Mouse (Mus musculus) limb, embryonic 13.5 days (tissue): ENCODE data around the gene Celsr1. TPM values are rescaled to one million over a fixed set of nuclear protein-coding genes. Genes with fewer than 3 reads are reported as not detected.
A peak's percentile ranks its signal among the peaks of the same experiment; 100 is the strongest.
"Not testable (repeated sequence)": the region's sequence is repeated elsewhere in the genome, so short reads cannot be mapped to it uniquely, and the experiment has no call there.

Source experiments
- ATAC-seq: fragments of 200-750 bp; cut with Nextera tagmentation; 2 replicates; pipeline ENCODE4 v1.8.0; 2017; ENCODE audit warnings: low read depth, moderate number of reproducible peaks, moderate TSS enrichment; ENCODE audit not compliant: low FRiP score
- H3K27ac ChIP-seq: fragments of 300-500 bp; sonication (generic); 2 replicates; pipeline ENCODE4 v1.5.1; 2015; ENCODE audit warnings: inconsistent platforms, mild to moderate bottlenecking, moderate library complexity
- H3K27me3 ChIP-seq: fragments of 300-500 bp; sonication (generic); 2 replicates; pipeline ENCODE4 v1.6.1; 2015; ENCODE audit warnings: mild to moderate bottlenecking, inconsistent platforms
- H3K36me3 ChIP-seq: fragments of 300-500 bp; sonication (generic); 2 replicates; pipeline ENCODE4 v1.6.1; 2015; ENCODE audit warnings: inconsistent platforms, mild to moderate bottlenecking, moderate library complexity
- H3K4me1 ChIP-seq: fragments of 300-500 bp; sonication (generic); 2 replicates; pipeline ENCODE4 v1.6.1; 2015; ENCODE audit warnings: inconsistent platforms
- H3K4me2 ChIP-seq: fragments of 300-500 bp; sonication (generic); replicated peaks from 2 replicates; pipeline ENCODE4 v1.6.1; 2015; ENCODE audit warnings: inconsistent platforms, mild to moderate bottlenecking, moderate library complexity
- H3K4me3 ChIP-seq: fragments of 300-500 bp; sonication (generic); 2 replicates; pipeline ENCODE4 v1.5.1; 2015; ENCODE audit warnings: moderate library complexity, mild to moderate bottlenecking, inconsistent platforms
- H3K9ac ChIP-seq: fragments of 300-500 bp; sonication (generic); 2 replicates; pipeline ENCODE4 v1.6.1; 2015; ENCODE audit warnings: mild to moderate bottlenecking, inconsistent platforms
- H3K9me3 ChIP-seq: fragments of 300-500 bp; sonication (generic); 2 replicates; pipeline ENCODE4 v1.6.1; 2016; ENCODE audit warnings: inconsistent platforms
- WGBS: fragments of 180-500 bp; shearing (Covaris S2); methylation state at CpG from one replicate; pipeline ENCODE4 v1.1.7; 2015; 5-methylcytosine and 5-hydroxymethylcytosine counted together
- polyA plus RNA-seq: library from polyadenylated mRNA; unstranded; fragments of >200 nt; fragmentation: Nextera tagmentation; extraction: Ambion mirVana; gene quantifications from 2 replicates; pipeline ENCODE4 v1.2.1, GENCODE M21; 2015

The Celsr1 gene
- polyA plus RNA-seq, 1 experiment from 2014 or later = 2.0 TPM

- Histone ChIP-seq H3K4me3 (no peak overlapping the region), H3K9me3 (no peaks in the 10 kb centered on the region), H3K27ac (no peak overlapping the region), H3K4me1 (no peaks in the 10 kb centered on the region), H3K36me3 (peaks cover 99% of the 10 kb centered on the region), H3K27me3 (no peaks in the 10 kb centered on the region), H3K9ac (no peak overlapping the region), H3K4me2 (no peak overlapping the region)
- ATAC-seq = no peak
- 16% methylated on average over 8 of the region's 8 CpGs for WGBS
Observed at GRCm38 (mm10) chr15:85896284-85896683, 137.3 kb downstream of the Celsr1 start.

DNA sequence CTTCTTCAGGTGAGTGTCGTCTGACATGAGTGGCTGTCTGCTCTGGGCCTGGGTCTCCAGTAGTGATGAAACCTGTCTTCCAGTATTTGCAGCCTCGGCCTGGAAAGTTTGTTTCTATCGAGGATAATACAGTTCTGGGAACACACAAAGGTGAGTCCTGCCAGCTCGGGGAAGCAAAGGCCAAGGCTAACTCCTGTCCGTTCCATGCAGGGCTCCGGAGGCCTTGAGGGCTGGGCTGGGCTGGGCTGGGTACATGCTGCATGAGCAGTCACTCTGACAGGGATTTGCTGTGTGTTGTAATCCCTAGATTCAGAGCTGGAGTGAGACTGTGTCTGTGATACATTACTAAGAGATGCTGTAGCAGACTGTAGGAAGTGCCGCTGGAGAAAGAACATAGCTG lies 139.7 kb downstream of the Celsr1 start:
- Histone ChIP-seq H3K36me3 (peaks cover 96% of the 10 kb centered on the region), H3K4me1 (no peaks in the 10 kb centered on the region), H3K4me2 (no peak overlapping the region), H3K27me3 (no peaks in the 10 kb centered on the region), H3K9me3 (no peaks in the 10 kb centered on the region), H3K4me3 (no peak overlapping the region), H3K9ac (no peak overlapping the region), H3K27ac (no peak overlapping the region)
- WGBS = 87% methylated on average over 7 of the region's 7 CpGs
- ATAC-seq = no peak

DNA sequence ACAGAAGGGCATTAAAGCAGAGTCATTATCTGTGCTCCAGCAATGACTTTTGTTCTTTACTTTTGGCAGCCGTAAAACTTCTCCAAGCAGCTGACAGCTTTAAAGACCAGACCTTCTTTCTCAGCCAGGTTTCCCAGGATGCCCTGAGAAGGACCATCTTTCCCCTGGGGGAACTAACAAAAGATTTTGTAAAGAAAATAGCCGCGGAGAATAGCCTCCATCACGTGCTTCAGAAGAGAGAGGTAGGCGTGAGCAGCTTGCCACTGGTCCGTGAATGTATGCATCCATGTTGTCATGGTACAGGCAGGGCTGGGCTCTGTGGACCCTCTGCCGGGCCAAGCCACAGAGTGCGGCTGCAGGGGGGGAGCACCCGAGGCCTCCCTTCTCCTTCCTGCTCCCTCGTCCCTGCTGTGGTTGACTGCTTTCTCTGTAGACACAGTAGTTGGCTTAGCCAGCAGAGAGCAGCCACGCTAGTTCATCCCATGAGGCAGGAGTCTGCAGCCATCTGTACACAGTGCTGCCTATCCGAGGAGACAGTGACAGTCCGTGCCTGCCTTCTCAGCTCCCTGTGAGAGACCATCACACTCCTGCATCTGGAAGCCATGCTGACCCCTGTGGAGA lies 141.0 kb downstream of the Celsr1 start:
- Histone ChIP-seq H3K9ac (no peak overlapping the region), H3K9me3 (no peaks in the 10 kb centered on the region), H3K27me3 (no peaks in the 10 kb centered on the region), H3K4me2 (no peak overlapping the region), H3K27ac (no peak overlapping the region), H3K4me1 (no peaks in the 10 kb centered on the region), H3K4me3 (no peak overlapping the region), H3K36me3 (peaks cover 96% of the 10 kb centered on the region)
- 82% methylated on average over 13 of the region's 13 CpGs for WGBS
- no peak for ATAC-seq

DNA sequence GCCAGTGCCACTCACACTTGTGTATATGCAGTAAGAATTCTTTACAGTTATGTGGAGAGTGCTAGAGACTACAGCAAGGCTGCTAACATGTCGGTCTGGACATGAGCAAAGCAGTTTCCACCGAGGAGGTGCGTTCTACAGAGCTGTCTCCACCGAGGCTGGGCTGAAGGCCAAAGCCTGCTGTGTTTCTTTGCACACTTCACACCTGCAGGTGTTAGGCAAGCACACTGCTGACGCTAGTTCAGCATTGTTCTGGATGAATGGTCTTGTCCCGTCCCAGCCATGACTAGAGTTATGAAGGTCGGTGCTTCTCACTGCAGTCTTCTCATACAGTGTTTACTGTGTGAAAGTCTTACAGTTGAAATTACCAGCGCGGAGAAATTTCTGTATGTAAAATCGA lies 141.6 kb downstream of the Celsr1 start:
- no peak for ATAC-seq
- H3K27me3 ChIP-seq = no peaks in the 10 kb centered on the region
- 86% methylated on average over 10 of the region's 10 CpGs for WGBS

DNA sequence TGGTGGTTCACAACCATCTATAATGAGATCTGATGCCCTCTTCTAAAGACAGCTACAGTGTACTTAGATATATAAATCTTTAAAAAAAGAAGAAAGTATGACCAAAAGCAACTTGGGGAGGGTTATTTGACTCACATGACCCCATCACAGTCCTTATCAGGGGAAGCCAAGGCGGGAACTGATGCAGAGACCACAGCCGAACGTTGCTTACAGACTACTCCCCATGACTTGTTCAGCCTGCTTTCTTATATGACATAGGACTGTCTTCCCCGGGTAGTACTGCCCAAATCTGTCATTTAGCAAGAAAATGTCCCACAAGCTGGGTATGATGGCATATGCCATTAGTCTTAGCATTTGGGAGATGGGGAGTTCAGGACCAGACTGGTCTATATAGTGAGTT lies 144.3 kb downstream of the Celsr1 start:
- no peak overlapping the region for H3K27ac ChIP-seq
- H3K4me2 ChIP-seq = no peak overlapping the region
- no peak for ATAC-seq
- no peak overlapping the region for H3K4me3 ChIP-seq
- H3K36me3 ChIP-seq = peaks cover 91% of the 10 kb centered on the region
- H3K4me1 ChIP-seq = no peaks in the 10 kb centered on the region
- 92% methylated on average over 4 of the region's 4 CpGs for WGBS
- H3K9ac ChIP-seq = no peak overlapping the region
- no peaks in the 10 kb centered on the region for H3K27me3 ChIP-seq
- H3K9me3 ChIP-seq = no peaks in the 10 kb centered on the region

More for the DNA sequence above, 141.6 kb downstream of the Celsr1 start:
- Histone ChIP-seq H3K9ac (no peak overlapping the region), H3K4me3 (no peak overlapping the region), H3K27ac (no peak overlapping the region), H3K36me3 (peaks cover 92% of the 10 kb centered on the region), H3K9me3 (no peaks in the 10 kb centered on the region), H3K4me1 (no peaks in the 10 kb centered on the region), H3K4me2 (no peak overlapping the region)

- H3K36me3 ChIP-seq = peaks cover 75% of the 10 kb centered on the region
- WGBS = 85% methylated on average over 5 of the region's 5 CpGs
- H3K4me2 ChIP-seq = no peak overlapping the region
- no peak overlapping the region for H3K27ac ChIP-seq
- ATAC-seq = no peak
- no peak overlapping the region for H3K9ac ChIP-seq
- H3K4me3 ChIP-seq = no peak overlapping the region
- no peaks in the 10 kb centered on the region for H3K27me3 ChIP-seq
- H3K9me3 ChIP-seq = no peaks in the 10 kb centered on the region
- peaks cover 2% of the 10 kb centered on the region; the same call in 1 of the 2 replicates for H3K4me1 ChIP-seq
Observed at GRCm38 (mm10) chr15:85885606-85886005, 148.0 kb downstream of the Celsr1 start.

DNA sequence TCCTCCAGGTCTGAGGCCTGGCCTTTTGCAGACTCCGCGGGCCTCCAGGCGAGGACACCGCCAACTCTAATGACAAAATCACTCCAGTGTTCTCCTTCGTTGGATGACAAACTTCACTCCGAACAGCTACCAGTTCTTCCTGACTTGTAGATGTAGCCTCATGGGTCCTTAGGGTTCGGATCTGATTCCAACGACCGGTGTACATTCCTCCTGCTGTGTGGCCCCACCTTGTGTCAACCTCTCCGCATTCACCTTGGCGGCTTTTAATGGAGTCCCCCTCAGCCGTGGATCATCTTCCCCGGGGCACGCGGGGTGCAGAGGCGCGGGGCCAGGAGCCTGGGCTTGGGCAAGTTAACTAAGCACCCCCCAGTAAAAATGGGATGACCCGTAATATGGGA lies 154.1 kb downstream of the Celsr1 start:
- peak overlapping the region; percentile 93 for H3K4me2 ChIP-seq
- peak overlapping the region; percentile 82 for H3K4me3 ChIP-seq
- H3K4me1 ChIP-seq = peaks cover 14% of the 10 kb centered on the region
- H3K27ac ChIP-seq = peak overlapping the region; percentile 79
- H3K9ac ChIP-seq = peak overlapping the region; percentile 92
- ATAC-seq = no peak
- no peaks in the 10 kb centered on the region for H3K9me3 ChIP-seq
- 1% methylated on average over 18 of the region's 18 CpGs for WGBS
- H3K27me3 ChIP-seq = no peaks in the 10 kb centered on the region
- H3K36me3 ChIP-seq = peaks cover 53% of the 10 kb centered on the region

GRCm38 (mm10) chr15:85878848-85879497 lies 154.6 kb downstream of the Celsr1 start, which contains the start of gene Trmu:
Gene Trmu (plus strand): TSS chr15:85879312.
- Histone ChIP-seq H3K4me3 (peak within 1 kb of the TSS; percentile 82), H3K9me3 (no peaks in the 10 kb centered on the region), H3K27ac (peak within 1 kb of the TSS; percentile 79), H3K36me3 (peaks cover 53% of the 10 kb centered on the region), H3K4me1 (peaks cover 14% of the 10 kb centered on the region), H3K4me2 (peak within 1 kb of the TSS; percentile 93), H3K9ac (peak within 1 kb of the TSS; percentile 92), H3K27me3 (no peaks in the 10 kb centered on the region)
- ATAC-seq = peak; percentile 95
- WGBS = 1% methylated on average over 48 of the region's 50 CpGs

- Histone ChIP-seq H3K36me3 (peaks cover 52% of the 10 kb centered on the region), H3K9me3 (no peaks in the 10 kb centered on the region), H3K27me3 (no peaks in the 10 kb centered on the region), H3K4me3 (no peak overlapping the region), H3K4me1 (peaks cover 14% of the 10 kb centered on the region), H3K27ac (no peak overlapping the region), H3K9ac (no peak overlapping the region), H3K4me2 (no peak overlapping the region)
- no peak for ATAC-seq
- 94% methylated on average over 7 of the region's 7 CpGs for WGBS
Observed at GRCm38 (mm10) chr15:85877336-85877735, 156.2 kb downstream of the Celsr1 start.

GRCm38 (mm10) chr15:85867696-85868095 lies 165.9 kb downstream of the Celsr1 start:
- H3K4me2 ChIP-seq = no peak overlapping the region
- no peak overlapping the region for H3K4me3 ChIP-seq
- peaks cover 95% of the 10 kb centered on the region for H3K36me3 ChIP-seq
- H3K4me1 ChIP-seq = no peaks in the 10 kb centered on the region
- H3K27ac ChIP-seq = no peak overlapping the region
- no peak for ATAC-seq
- no peaks in the 10 kb centered on the region for H3K9me3 ChIP-seq
- WGBS = 55% methylated on average over 6 of the region's 6 CpGs
- H3K9ac ChIP-seq = no peak overlapping the region
- H3K27me3 ChIP-seq = no peaks in the 10 kb centered on the region

GRCm38 (mm10) chr15:85865913-85866312 lies 167.7 kb downstream of the Celsr1 start:
- not testable (repeated sequence) for H3K9me3 ChIP-seq, H3K9ac ChIP-seq
- WGBS = 93% methylated on average over 7 of the region's 7 CpGs

GRCm38 (mm10) chr15:85859490-85860031 lies 174.0 kb downstream of the Celsr1 start, which contains the start of gene Gtse1:
Gene Gtse1 (plus strand): TSS chr15:85859745.
- Histone ChIP-seq H3K9ac (peak within 1 kb of the TSS; percentile 83), H3K4me3 (peak within 1 kb of the TSS; percentile 83), H3K9me3 (no peaks in the 10 kb centered on the region), H3K27me3 (no peaks in the 10 kb centered on the region), H3K27ac (peak within 1 kb of the TSS; percentile 72; the same call in 1 of the 2 replicates), H3K4me2 (peak within 1 kb of the TSS; percentile 89), H3K4me1 (peaks cover 21% of the 10 kb centered on the region), H3K36me3 (peaks cover 36% of the 10 kb centered on the region)
- ATAC-seq = peak; percentile 98
- under 1% methylated on average over 42 of the region's 42 CpGs for WGBS

More at GRCm38 (mm10) chr15:85865913-85866312, 167.7 kb downstream of the Celsr1 start:
- not testable (repeated sequence) for ATAC-seq, H3K4me3 ChIP-seq, H3K27me3 ChIP-seq, H3K27ac ChIP-seq, H3K4me1 ChIP-seq, H3K4me2 ChIP-seq
- peaks cover 91% of the 10 kb centered on the region for H3K36me3 ChIP-seq
